10 mouse cellular contexts compared by ENCODE assay signal in the genomic region with DNA sequence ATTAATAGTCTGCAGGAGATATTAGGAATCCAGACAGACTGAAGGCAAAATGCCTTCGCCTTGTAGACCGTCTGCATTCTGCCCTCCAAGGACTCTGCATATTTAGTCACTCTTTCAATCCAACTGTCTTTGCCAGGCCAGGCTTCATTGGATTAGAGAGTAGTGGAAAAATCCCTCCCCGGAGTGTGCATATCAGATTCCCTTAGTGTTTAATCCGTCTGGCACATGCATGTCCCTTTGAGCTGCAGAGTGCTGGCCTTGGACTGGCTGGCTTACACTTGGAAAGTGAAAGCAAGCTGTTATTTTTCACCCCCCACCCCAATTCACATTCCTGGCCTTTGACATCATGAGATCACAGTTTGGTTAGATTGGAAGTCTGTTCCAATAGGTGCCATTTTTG.
A peak's percentile ranks its signal among the peaks of the same experiment; 100 is the strongest.
DNase-seq lines count a peak whose midpoint lies in the region; ATAC-seq and TF ChIP-seq lines count a peak whose summit lies in the region.
"Had no signal": no experiment of that assay in that cellular context is flagged by ENCODE, and none has a peak within 500 bp of the region (broad histone marks: within the 10 kb centered on the region; RNA-seq: fewer than 3 reads in every experiment).

No protein-coding gene starts in this region.

- no peaks in the 10 kb centered on the region for H3K36me3 ChIP-seq in lung, embryonic 14.5 days (ENCODE audit: insufficient read depth)
- H3K36me3 ChIP-seq: hindbrain, embryonic 15.5 days had no signal

- peak; percentile 40 to 83 for DNase-seq in adrenal gland, adult (ENCODE audit: inconsistent age in 2 of 2, low spot score in 1 of 2)
- no peak for DNase-seq in adrenal gland, postnatal 4 days (ENCODE audit: low spot score in 2 of 2)
- DNase-seq in lung, embryonic 14.5 days, result peak; percentile 39
- DNase-seq in lung, adult 2 months, result no peak
- peak; percentile 22 to 45 for DNase-seq in gastrocnemius, adult 8-10 months (ENCODE audit: low spot score in 2 of 2)
- peak; percentile 53 for DNase-seq in lung, postnatal 25 days (ENCODE audit: low spot score)
- no peak for DNase-seq in left cerebral cortex, postnatal 36 days (ENCODE audit: low spot score in 2 of 2)

- no peak overlapping the region for H3K4me2 ChIP-seq in lung, embryonic 14.5 days
- H3K4me2 ChIP-seq: hindbrain, embryonic 15.5 days; liver, embryonic 11.5 days had no signal

- H3K4me1 ChIP-seq in lung, embryonic 14.5 days (ENCODE audit: insufficient read depth), result no peaks in the 10 kb centered on the region
- peaks cover 3% of the 10 kb centered on the region; the same call in 1 of the 2 replicates for H3K4me1 ChIP-seq in lung, adult 2 months (ENCODE audit: control insufficient read depth, insufficient read depth, low read length)
- H3K4me1 ChIP-seq: hindbrain, embryonic 15.5 days had no signal

- intact Hi-C loops in left cerebral cortex, postnatal 36 days (cut with DNase I), result no loop called here

- WGBS in lung, embryonic 14.5 days, result 36% methylated on average over 4 of the region's 4 CpGs
- 47% methylated on average over 4 of the region's 4 CpGs for WGBS in lung, adult 2 months

- ATAC-seq in lung, embryonic 14.5 days (ENCODE audit: insufficient read depth), result no peak; the same call in 1 of the 2 replicates
- no peak for ATAC-seq in frontal cortex, adult (ENCODE audit: low TSS enrichment)

- H3K4me3 ChIP-seq in lung, embryonic 14.5 days (ENCODE audit: low read depth, low read length), result no peak overlapping the region
- no peak overlapping the region for H3K4me3 ChIP-seq in lung, adult 2 months (replicated peaks; ENCODE audit: extremely low read depth, low read depth, low read length)
- H3K4me3 ChIP-seq: hindbrain, embryonic 15.5 days had no signal

- H3K27ac ChIP-seq in lung, embryonic 14.5 days (ENCODE audit: low read depth), result peak overlapping the region; percentile 18; the same call in 1 of the 2 replicates
- H3K27ac ChIP-seq: hindbrain, embryonic 15.5 days had no signal

- H3K9me3 ChIP-seq in lung, embryonic 14.5 days (ENCODE audit: low read depth, low read length), result no peaks in the 10 kb centered on the region
- H3K9me3 ChIP-seq: hindbrain, embryonic 15.5 days had no signal

- TF ChIP-seq POLR2A in lung, adult 2 months (IDR thresholded peaks at IDR 0.05; ENCODE audit: borderline replicate concordance, extremely low read depth, low read depth, low read length), result no peak

- H3K27me3 ChIP-seq in lung, embryonic 14.5 days (ENCODE audit: insufficient read depth, low read length), result no peaks in the 10 kb centered on the region
- H3K27me3 ChIP-seq: hindbrain, embryonic 15.5 days had no signal

- no peak for TF ChIP-seq CTCF in lung, embryonic 14.5 days (IDR thresholded peaks at IDR 0.05; ENCODE audit: low read depth)
- TF ChIP-seq CTCF in lung, adult 2 months (IDR thresholded peaks at IDR 0.05; ENCODE audit: insufficient read depth, low read length), result no peak

- no peak overlapping the region for H3K9ac ChIP-seq in lung, embryonic 14.5 days
- H3K9ac ChIP-seq: hindbrain, embryonic 15.5 days had no signal

Comparison
In these comparisons a context has a peak if more than half of its experiments do, and no peak if none do; other contexts are left out.
1. DNase-seq: peak in adrenal gland, adult (2 of 2), lung, embryonic 14.5 days (single experiment), gastrocnemius, adult 8-10 months (2 of 2) and lung, postnatal 25 days (single experiment); none in adrenal gland, postnatal 4 days (0 of 2), lung, adult 2 months (single experiment) and left cerebral cortex, postnatal 36 days (0 of 2).